Mouse (Mus musculus): ENCODE measurements around the gene Zfp879. TPM values are rescaled to one million over a fixed set of nuclear protein-coding genes. Genes with fewer than 3 reads are reported as not detected.

The Zfp879 gene
- 0.19 and 0.34 TPM in 2 replicates for polyA plus RNA-seq (2012; rRNA removed; ENCODE audit: low replicate concordance)

DNA sequence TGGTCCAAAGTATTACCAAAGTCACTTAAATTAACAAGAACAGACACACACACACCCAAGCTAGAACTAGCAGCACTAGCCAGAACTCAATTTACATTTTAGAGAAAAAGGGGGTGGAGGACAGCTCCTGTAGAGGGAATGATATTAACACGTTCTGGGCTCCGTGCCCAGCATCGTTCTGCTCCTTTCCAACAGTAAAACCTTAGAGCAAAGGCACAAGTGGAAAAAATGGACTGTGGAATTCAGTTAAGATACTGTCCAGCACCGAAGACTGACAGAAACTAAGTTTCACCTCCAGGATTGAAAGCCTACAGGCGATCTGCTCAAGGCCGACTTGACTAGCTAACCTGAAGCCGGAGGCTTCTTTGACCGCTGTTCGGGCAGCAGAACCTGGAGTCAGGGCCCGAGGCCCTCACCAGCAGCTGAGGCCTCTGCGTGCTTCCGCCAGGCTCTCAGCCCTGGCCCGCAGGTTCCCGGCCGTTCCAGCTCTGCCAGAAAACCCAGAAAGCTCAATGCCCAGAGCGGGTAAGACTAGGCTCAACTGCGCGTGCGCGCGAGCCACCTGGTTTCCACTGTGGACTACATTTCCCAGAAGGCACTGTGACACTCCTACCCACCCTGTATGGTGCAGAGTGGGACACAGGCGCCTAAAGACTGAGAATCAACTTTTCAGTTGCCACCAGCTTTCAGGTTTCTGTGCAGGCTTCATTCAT lies at the start of gene Zfp879:
TSS of gene Zfp879 (minus strand) at position 530 of the 713 bp plus-strand sequence.

DNA sequence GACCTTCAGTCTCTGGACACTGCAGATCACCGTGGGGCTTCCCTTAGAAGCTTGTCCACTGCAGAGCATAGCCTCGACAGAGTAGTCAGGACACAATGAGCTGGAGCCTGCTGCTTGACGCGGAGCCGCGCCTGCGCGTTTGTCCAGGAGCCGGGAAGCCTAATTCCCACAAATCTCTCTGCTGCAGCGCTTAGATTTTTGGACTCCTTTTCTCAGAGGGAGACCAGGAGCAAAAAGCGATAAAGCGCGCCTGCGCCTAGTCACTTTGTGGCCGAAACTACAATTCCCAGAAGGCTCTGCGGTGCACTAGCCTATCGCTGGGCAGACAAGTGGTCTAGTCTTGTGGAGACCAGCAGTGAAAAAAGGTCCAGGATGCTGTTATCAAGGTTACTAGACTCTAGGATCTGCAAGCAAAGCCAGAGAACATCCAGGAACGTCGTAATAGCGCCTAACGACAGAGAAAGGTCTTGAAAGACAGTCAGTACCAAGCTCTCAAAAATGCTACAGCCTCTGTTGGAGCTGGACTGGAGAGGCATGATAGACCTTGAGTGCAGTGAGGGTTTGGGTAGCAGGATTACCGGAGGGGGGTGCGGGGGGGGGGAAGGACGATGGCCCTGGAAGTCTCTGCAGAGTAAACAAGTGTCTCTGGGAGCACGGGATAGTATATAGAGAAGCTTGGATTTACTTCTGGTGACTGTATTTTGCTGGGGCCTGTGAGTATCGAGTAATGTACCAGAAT lies 46.2 kb upstream of the Zfp879 start, which contains the start of gene Zfp454:
TSS of gene Zfp454 (minus strand) at position 262 of the 739 bp plus-strand sequence.

DNA sequence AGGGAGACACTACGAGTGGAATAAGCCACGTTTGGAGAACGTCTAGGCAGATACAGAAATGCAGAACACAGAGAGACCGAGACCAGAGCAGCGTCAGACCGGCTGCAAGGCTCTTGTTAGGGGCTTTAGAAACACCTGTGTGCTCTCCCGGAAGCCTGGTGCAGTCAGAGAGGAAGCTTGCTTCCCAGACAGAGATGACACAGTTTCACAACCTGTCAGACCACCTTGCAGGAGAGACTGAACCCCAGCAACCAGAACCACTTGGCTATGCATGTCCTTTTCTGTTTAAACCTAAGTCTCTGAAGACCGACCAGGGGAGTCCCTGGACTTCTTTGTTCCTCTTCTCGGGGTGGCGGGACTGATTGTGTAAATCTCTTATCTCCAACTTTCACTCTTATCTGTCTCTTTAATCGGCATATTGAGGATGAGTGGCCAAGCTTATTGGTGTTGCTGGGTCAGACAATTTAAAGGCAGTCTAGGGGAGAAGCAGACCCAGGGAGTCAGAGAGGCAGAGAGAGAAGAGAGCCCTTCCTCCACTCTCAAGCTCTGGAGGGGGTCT lies 8.9 kb upstream of the Zfp879 start, which contains the start of gene Grm6:
TSS of gene Grm6 (plus strand) at position 509 of the 559 bp plus-strand sequence.

DNA sequence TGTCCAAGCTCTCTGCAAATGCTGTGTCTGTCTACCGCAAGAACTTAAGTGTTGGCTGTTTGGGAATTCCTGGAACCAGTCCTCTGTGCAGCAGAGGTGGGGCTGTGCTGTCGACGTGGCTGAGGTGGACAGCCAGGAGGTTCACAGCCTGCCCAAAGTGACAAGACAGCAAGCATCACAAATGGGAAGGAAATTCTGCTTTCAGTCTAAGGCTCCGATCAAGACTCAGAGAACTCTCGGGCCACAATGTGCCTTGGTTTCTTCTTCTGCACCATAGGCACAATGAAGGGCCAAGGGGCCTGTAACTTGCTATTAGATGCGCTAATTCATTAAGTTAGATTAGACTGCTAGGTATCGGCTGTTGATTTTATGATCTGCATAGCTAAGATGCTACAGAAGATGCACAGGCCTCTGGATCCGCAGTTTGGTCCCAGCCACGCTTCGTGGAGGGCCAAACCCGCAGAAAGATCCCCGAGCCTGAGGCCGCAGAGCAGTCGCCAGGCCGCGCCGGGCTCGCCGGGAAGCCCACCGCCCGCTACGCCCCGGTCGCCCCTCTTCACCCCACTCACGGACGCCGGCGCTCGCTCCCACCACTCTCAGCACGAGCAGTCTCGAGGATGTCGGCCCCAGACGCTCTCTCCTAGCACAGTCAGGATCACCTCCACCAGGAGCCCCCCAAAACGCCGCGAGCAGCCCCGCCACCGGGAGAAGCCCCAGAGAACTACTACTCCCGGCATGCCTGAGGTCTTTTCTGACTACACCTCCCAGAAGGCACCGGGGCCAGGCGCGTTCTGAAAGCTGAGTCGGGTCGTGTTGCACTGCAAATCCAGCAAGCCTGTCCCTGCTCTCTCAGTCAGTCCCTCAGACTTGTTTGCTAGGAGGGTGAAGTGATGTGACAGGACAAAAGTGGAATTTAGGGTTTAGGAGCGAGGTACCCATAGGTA lies 14.1 kb downstream of the Zfp879 start, which contains the start of gene Zfp354c:
TSS of gene Zfp354c (minus strand) at position 715 of the 944 bp plus-strand sequence.

Other genes with a start within 250 kb of the Zfp879 start
- 40.5 and 62.4 TPM in 2 replicates for gene Adamts2, start 239.5 kb downstream of the Zfp879 start, polyA plus RNA-seq (2012; rRNA removed; ENCODE audit: low replicate concordance)
- 0.82 and 1.5 TPM in 2 replicates for gene Zfp354c, start 13.8 kb downstream of the Zfp879 start, polyA plus RNA-seq (2012; rRNA removed; ENCODE audit: low replicate concordance)
- 0.40 and 1.2 TPM in 2 replicates for gene Grm6, start 9.1 kb upstream of the Zfp879 start, polyA plus RNA-seq (2012; rRNA removed; ENCODE audit: low replicate concordance)
- gene Zfp454, start 46.1 kb upstream of the Zfp879 start, polyA plus RNA-seq (2012; rRNA removed; ENCODE audit: low replicate concordance) = 0.16 and 0.75 TPM in 2 replicates
- gene Zfp2, start 74.6 kb upstream of the Zfp879 start, polyA plus RNA-seq (2012; rRNA removed; ENCODE audit: low replicate concordance) = 1.5 and 2.0 TPM in 2 replicates
- gene Zfp354b, start 90.1 kb upstream of the Zfp879 start, polyA plus RNA-seq (2012; rRNA removed; ENCODE audit: low replicate concordance) = 0.10 and 0.42 TPM in 2 replicates
- gene 4933414I15Rik, start 102.2 kb upstream of the Zfp879 start, polyA plus RNA-seq (2012; rRNA removed; ENCODE audit: low replicate concordance) = not detected in 2 replicates
- 0.35 TPM in 1 of 2 replicates, not detected in the other for gene Prop1, start 112.2 kb upstream of the Zfp879 start, polyA plus RNA-seq (2012; rRNA removed; ENCODE audit: low replicate concordance)
- gene Olfr1378, start 125.0 kb upstream of the Zfp879 start, polyA plus RNA-seq (2012; rRNA removed; ENCODE audit: low replicate concordance) = not detected in 2 replicates
- gene Olfr1377, start 140.4 kb upstream of the Zfp879 start, polyA plus RNA-seq (2012; rRNA removed; ENCODE audit: low replicate concordance) = not detected in 2 replicates
- not detected in 2 replicates for gene Olfr51, start 162.0 kb upstream of the Zfp879 start, polyA plus RNA-seq (2012; rRNA removed; ENCODE audit: low replicate concordance)
- gene Olfr54, start 172.7 kb upstream of the Zfp879 start, polyA plus RNA-seq (2012; rRNA removed; ENCODE audit: low replicate concordance) = not detected in 2 replicates
- gene Olfr1375, start 206.6 kb upstream of the Zfp879 start, polyA plus RNA-seq (2012; rRNA removed; ENCODE audit: low replicate concordance) = not detected in 2 replicates
- gene Zfp354a, start 217.7 kb upstream of the Zfp879 start, polyA plus RNA-seq (2012; rRNA removed; ENCODE audit: low replicate concordance) = 1.1 and 1.5 TPM in 2 replicates